Mouse (Mus musculus): ENCODE data around the gene Ifrd2. TPM values are rescaled to one million over a fixed set of nuclear protein-coding genes. Genes with fewer than 3 reads are reported as not detected.

Ifrd2 gene
- total and polyA plus RNA-seq, 3 experiments: 147 to 292 TPM; not detected in 1

- TF ChIP-seq NRF1 (IDR thresholded peaks at IDR 0.05; ENCODE audit: insufficient read depth, low read depth, low read length, poor library complexity, severe bottlenecking) (peak; percentile 69), BHLHE40 (IDR thresholded peaks at IDR 0.05; ENCODE audit: borderline replicate concordance, low read depth, low read length) (no peak), POLR2AphosphoS5 (IDR thresholded peaks at IDR 0.05; ENCODE audit: borderline replicate concordance, low read depth, low read length) (no peak), POLR2AphosphoS2 (IDR thresholded peaks at IDR 0.05; ENCODE audit: low read length) (peak; percentile 78), SIN3A (IDR thresholded peaks at IDR 0.05; ENCODE audit: low read length) (peak; percentile 92)
Observed at GRCm38 (mm10) chr9:107590058-107590772, 2.8 kb downstream of the Ifrd2 start (continued).

- Histone ChIP-seq H3K9ac (ENCODE audit: control insufficient read depth, low read depth, low read length, poor library complexity, severe bottlenecking) (peak overlapping the region; percentile 7; the same call in 1 of the 2 replicates), H3K79me2 (ENCODE audit: control insufficient read depth, insufficient read depth, low read length, poor library complexity) (peaks cover 34% of the 10 kb centered on the region), H3K4me1 (ENCODE audit: control insufficient read depth in 1 of 2, insufficient read depth in 2 of 2, low read length in 2 of 2) (peaks cover 16 to 26% of the 10 kb centered on the region in 2 experiments; a peak in 3 of 4 replicates), H3K27ac (ENCODE audit: control insufficient read depth, low read depth, low read length) (peak overlapping the region; percentile 13; the same call in 1 of the 2 replicates), H3K36me3 (ENCODE audit: control insufficient read depth in 1 of 2, insufficient read depth in 2 of 2, low read length in 2 of 2) (peaks cover 5 to 27% of the 10 kb centered on the region in 2 experiments; a peak in 3 of 4 replicates), H3K4me3 (ENCODE audit: control insufficient read depth in 1 of 2, insufficient read depth in 1 of 2, low read depth in 2 of 2, low read length in 2 of 2) (no peak overlapping the region), H3K27me3 (ENCODE audit: control insufficient read depth in 1 of 2, insufficient read depth in 2 of 2, low read length in 2 of 2) (no peaks in the 10 kb centered on the region), H3K9me3 (replicated peaks; ENCODE audit: insufficient read depth, low read length) (no peaks in the 10 kb centered on the region)
- no peak for DNase-seq (ENCODE audit: low read depth, low spot score)
- TF ChIP-seq GATA1 (IDR thresholded peaks at IDR 0.05; ENCODE audit: low read depth, low read length) (no peak), ZMIZ1 (IDR thresholded peaks at IDR 0.05; ENCODE audit: low read depth, low read length) (no peak), UBTF (IDR thresholded peaks at IDR 0.05; ENCODE audit: borderline replicate concordance, insufficient read depth, low read depth, low read length) (no peak), USF1 (IDR thresholded peaks at IDR 0.05; ENCODE audit: low read depth, low read length) (no peak), TBP (IDR thresholded peaks at IDR 0.05; ENCODE audit: low read depth, low read length) (no peak), HCFC1 (IDR thresholded peaks at IDR 0.05; ENCODE audit: low read depth, low read length) (no peak), E2F4 (IDR thresholded peaks at IDR 0.05; ENCODE audit: borderline replicate concordance, low read depth, low read length) (no peak), USF2 (IDR thresholded peaks at IDR 0.05; ENCODE audit: borderline replicate concordance in 1 of 2, insufficient read depth in 1 of 2, low read depth in 1 of 2, low read length in 2 of 2) (no peak)
Observed at GRCm38 (mm10) chr9:107590773-107591060, 3.3 kb downstream of the Ifrd2 start.

- TF ChIP-seq POLR2AphosphoS5 (IDR thresholded peaks at IDR 0.05; ENCODE audit: borderline replicate concordance, low read depth, low read length): no peak
- H3K36me3 ChIP-seq (ENCODE audit: control insufficient read depth in 1 of 2, insufficient read depth in 2 of 2, low read length in 2 of 2): peaks cover 5 to 17% of the 10 kb centered on the region in 2 experiments; a peak in 3 of 4 replicates
- peaks cover 10 to 19% of the 10 kb centered on the region in 2 experiments; a peak in 3 of 4 replicates for H3K4me1 ChIP-seq (ENCODE audit: control insufficient read depth in 1 of 2, insufficient read depth in 2 of 2, low read length in 2 of 2)
- H3K9ac ChIP-seq (ENCODE audit: control insufficient read depth, low read depth, low read length, poor library complexity, severe bottlenecking): no peak overlapping the region
- no peaks in the 10 kb centered on the region for H3K27me3 ChIP-seq (ENCODE audit: control insufficient read depth in 1 of 2, insufficient read depth in 2 of 2, low read length in 2 of 2)
- H3K79me2 ChIP-seq (ENCODE audit: control insufficient read depth, insufficient read depth, low read length, poor library complexity): peaks cover 26% of the 10 kb centered on the region
- H3K4me3 ChIP-seq (ENCODE audit: control insufficient read depth in 1 of 2, insufficient read depth in 1 of 2, low read depth in 2 of 2, low read length in 2 of 2): no peak overlapping the region
- no peak overlapping the region for H3K27ac ChIP-seq (ENCODE audit: control insufficient read depth, low read depth, low read length)
- no peak for DNase-seq (ENCODE audit: low read depth, low spot score)
- H3K9me3 ChIP-seq (replicated peaks; ENCODE audit: insufficient read depth, low read length): no peaks in the 10 kb centered on the region
Observed at GRCm38 (mm10) chr9:107593101-107593976, 5.9 kb downstream of the Ifrd2 start.

Data from MEL (cell line).